Mouse (Mus musculus): Measurements from ENCODE around the gene 1700067K01Rik. TPM values are rescaled to one million over a fixed set of nuclear protein-coding genes. Genes with fewer than 3 reads are reported as not detected.

Gene 1700067K01Rik
- polyA plus RNA-seq, 1 experiment from 2014 or later = not detected

- Histone ChIP-seq H3K27ac (no peak overlapping the region), H3K4me3 (ENCODE audit: inconsistent target) (no peak overlapping the region), H3K79me2 (ENCODE audit: inconsistent target) (no peaks in the 10 kb centered on the region), H3K36me3 (ENCODE audit: inconsistent target) (no peaks in the 10 kb centered on the region)
- 5% methylated on average over 72 of the region's 83 CpGs for WGBS (ENCODE audit: missing documents)
Measured at GRCm38 (mm10) chr8:84010625-84011611, 9.6 kb downstream of the 1700067K01Rik start.

GRCm38 (mm10) chr8:84011705-84012498 is 10.6 kb downstream of the 1700067K01Rik start, which contains the start of gene 2210011C24Rik:
Gene 2210011C24Rik, minus strand, starts transcription at chr8:84012171.
- Histone ChIP-seq H3K27ac (peak within 1 kb of the TSS; percentile 36; the same call in 1 of the 2 replicates), H3K36me3 (ENCODE audit: inconsistent target) (no peaks in the 10 kb centered on the region), H3K79me2 (ENCODE audit: inconsistent target) (no peaks in the 10 kb centered on the region), H3K4me3 (ENCODE audit: inconsistent target) (peak within 1 kb of the TSS; percentile 30)
- WGBS (ENCODE audit: missing documents) = 3% methylated on average over 40 of the region's 45 CpGs

GRCm38 (mm10) chr8:84012499-84013165 is 11.3 kb downstream of the 1700067K01Rik start:
- 26% methylated on average over 34 of the region's 35 CpGs for WGBS (ENCODE audit: missing documents)
- Histone ChIP-seq H3K27ac (peak overlapping the region; percentile 36; the same call in 1 of the 2 replicates), H3K79me2 (ENCODE audit: inconsistent target) (no peaks in the 10 kb centered on the region), H3K4me3 (ENCODE audit: inconsistent target) (peak overlapping the region; percentile 30; the same call in 1 of the 2 replicates), H3K36me3 (ENCODE audit: inconsistent target) (no peaks in the 10 kb centered on the region)

GRCm38 (mm10) chr8:84015833-84016232 is 14.5 kb downstream of the 1700067K01Rik start:
- 93% methylated on average over 5 of the region's 5 CpGs for WGBS (ENCODE audit: missing documents)
- H3K27ac ChIP-seq = no peak overlapping the region
- H3K36me3 ChIP-seq (ENCODE audit: inconsistent target) = no peaks in the 10 kb centered on the region
- no peak overlapping the region for H3K4me3 ChIP-seq (ENCODE audit: inconsistent target)
- no peaks in the 10 kb centered on the region for H3K79me2 ChIP-seq (ENCODE audit: inconsistent target)

GRCm38 (mm10) chr8:84019738-84020137 is 18.4 kb downstream of the 1700067K01Rik start:
- 67% methylated on average over 9 of the region's 9 CpGs for WGBS (ENCODE audit: missing documents)
- no peak overlapping the region for H3K4me3 ChIP-seq (ENCODE audit: inconsistent target)

GRCm38 (mm10) chr8:84021096-84021495 is 19.8 kb downstream of the 1700067K01Rik start, which contains the start of gene Palm3:
Gene Palm3, plus strand, starts transcription at chr8:84021471.
- WGBS (ENCODE audit: missing documents) = 68% methylated on average over 15 of the region's 18 CpGs
- Histone ChIP-seq H3K79me2 (ENCODE audit: inconsistent target) (no peaks in the 10 kb centered on the region), H3K4me3 (ENCODE audit: inconsistent target) (no peak within 1 kb of the TSS), H3K27ac (no peak within 1 kb of the TSS), H3K36me3 (ENCODE audit: inconsistent target) (no peaks in the 10 kb centered on the region)

More at GRCm38 (mm10) chr8:84019738-84020137, 18.4 kb downstream of the 1700067K01Rik start:
- H3K36me3 ChIP-seq (ENCODE audit: inconsistent target) = no peaks in the 10 kb centered on the region
- H3K27ac ChIP-seq = no peak overlapping the region
- no peaks in the 10 kb centered on the region for H3K79me2 ChIP-seq (ENCODE audit: inconsistent target)

- Histone ChIP-seq H3K79me2 (ENCODE audit: inconsistent target) (no peaks in the 10 kb centered on the region), H3K27ac (no peak overlapping the region), H3K4me3 (ENCODE audit: inconsistent target) (no peak overlapping the region), H3K36me3 (ENCODE audit: inconsistent target) (no peaks in the 10 kb centered on the region)
- WGBS (ENCODE audit: missing documents) = 72% methylated on average over 9 of the region's 12 CpGs
Measured at GRCm38 (mm10) chr8:84021569-84021968, 20.3 kb downstream of the 1700067K01Rik start.

- WGBS (ENCODE audit: missing documents) = 19% methylated on average over 5 of the region's 5 CpGs
- Histone ChIP-seq H3K79me2 (ENCODE audit: inconsistent target) (no peaks in the 10 kb centered on the region), H3K27ac (no peak overlapping the region), H3K36me3 (ENCODE audit: inconsistent target) (no peaks in the 10 kb centered on the region), H3K4me3 (ENCODE audit: inconsistent target) (no peak overlapping the region)
Measured at GRCm38 (mm10) chr8:84023085-84023484, 21.8 kb downstream of the 1700067K01Rik start.

GRCm38 (mm10) chr8:84023631-84024030 is 22.3 kb downstream of the 1700067K01Rik start:
- H3K36me3 ChIP-seq (ENCODE audit: inconsistent target) = no peaks in the 10 kb centered on the region
- 86% methylated on average over 1 of the region's 1 CpGs for WGBS (ENCODE audit: missing documents)
- H3K27ac ChIP-seq = no peak overlapping the region
- no peak overlapping the region for H3K4me3 ChIP-seq (ENCODE audit: inconsistent target)
- H3K79me2 ChIP-seq (ENCODE audit: inconsistent target) = no peaks in the 10 kb centered on the region

- Histone ChIP-seq H3K36me3 (ENCODE audit: inconsistent target) (no peaks in the 10 kb centered on the region), H3K79me2 (ENCODE audit: inconsistent target) (no peaks in the 10 kb centered on the region), H3K4me3 (ENCODE audit: inconsistent target) (no peak overlapping the region), H3K27ac (no peak overlapping the region)
- 27% methylated on average over 10 of the region's 10 CpGs for WGBS (ENCODE audit: missing documents)
Measured at GRCm38 (mm10) chr8:84024171-84024570, 22.9 kb downstream of the 1700067K01Rik start.

- 4% methylated on average over 41 of the region's 41 CpGs for WGBS (ENCODE audit: missing documents)
- no peak overlapping the region for H3K4me3 ChIP-seq (ENCODE audit: inconsistent target)
- no peaks in the 10 kb centered on the region for H3K36me3 ChIP-seq (ENCODE audit: inconsistent target)
- no peak overlapping the region for H3K27ac ChIP-seq
- no peaks in the 10 kb centered on the region for H3K79me2 ChIP-seq (ENCODE audit: inconsistent target)
Measured at GRCm38 (mm10) chr8:84025863-84026262, 24.6 kb downstream of the 1700067K01Rik start.

GRCm38 (mm10) chr8:84027449-84027848 is 26.1 kb downstream of the 1700067K01Rik start:
- H3K36me3 ChIP-seq (ENCODE audit: inconsistent target) = no peaks in the 10 kb centered on the region
- H3K27ac ChIP-seq = no peak overlapping the region
- no peaks in the 10 kb centered on the region for H3K79me2 ChIP-seq (ENCODE audit: inconsistent target)
- no peak overlapping the region for H3K4me3 ChIP-seq (ENCODE audit: inconsistent target)
- WGBS (ENCODE audit: missing documents) = 11% methylated on average over 10 of the region's 10 CpGs

- Histone ChIP-seq H3K36me3 (ENCODE audit: inconsistent target) (no peaks in the 10 kb centered on the region), H3K4me3 (ENCODE audit: inconsistent target) (no peak overlapping the region), H3K79me2 (ENCODE audit: inconsistent target) (no peaks in the 10 kb centered on the region), H3K27ac (no peak overlapping the region)
- 87% methylated on average over 5 of the region's 5 CpGs for whole genome bisulfite sequencing (ENCODE audit: missing documents)
Measured at GRCm38 (mm10) chr8:84029272-84029671, 28.0 kb downstream of the 1700067K01Rik start.

GRCm38 (mm10) chr8:84032777-84033176 is 31.5 kb downstream of the 1700067K01Rik start:
- Histone ChIP-seq H3K79me2 (ENCODE audit: inconsistent target) (no peaks in the 10 kb centered on the region), H3K36me3 (ENCODE audit: inconsistent target) (no peaks in the 10 kb centered on the region), H3K4me3 (ENCODE audit: inconsistent target) (no peak overlapping the region), H3K27ac (no peak overlapping the region)
- 86% methylated on average over 4 of the region's 4 CpGs for WGBS (ENCODE audit: missing documents)
